Mouse (Mus musculus) CH12F3 (cell line): ENCODE measurements around the gene Large2.

Source experiments
- in situ Hi-C: fragments of 300-500 bp; cut with MboI; formaldehyde crosslinking; loops from 2 replicates; pipeline ENCODE4 v1.14.3; 2020; ENCODE audit warnings: low sequenced_read_pairs

Gene Large2

GRCm38 (mm10) chr2:92391116-92391515 lies 16.4 kb upstream of the Large2 start:
- in situ Hi-C loops = no loop called here

- in situ Hi-C loops = no loop called here
These were observed 15.7 kb upstream of the Large2 start for GRCm38 (mm10) chr2:92390206-92390930.

DNA sequence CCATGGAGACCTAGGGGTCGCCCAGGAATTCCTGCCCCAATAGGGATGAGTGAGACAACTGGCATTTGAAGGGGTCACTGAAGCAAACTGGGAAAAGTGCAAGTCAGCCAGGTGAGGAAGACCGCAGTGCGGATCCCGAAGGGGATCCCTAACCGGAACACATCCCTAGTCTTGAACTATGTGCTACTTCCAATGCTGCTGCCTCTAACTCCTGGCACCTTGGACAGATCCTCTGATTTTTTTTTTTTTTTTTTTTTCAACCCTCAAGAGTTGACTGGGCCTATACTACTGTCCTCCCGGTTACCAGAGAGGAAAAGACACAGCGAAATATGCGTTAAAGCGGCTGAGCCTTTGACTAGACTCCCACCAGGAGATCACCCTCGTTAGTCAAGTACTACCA lies 15.0 kb upstream of the Large2 start:
- in situ Hi-C loops = no loop called here

DNA sequence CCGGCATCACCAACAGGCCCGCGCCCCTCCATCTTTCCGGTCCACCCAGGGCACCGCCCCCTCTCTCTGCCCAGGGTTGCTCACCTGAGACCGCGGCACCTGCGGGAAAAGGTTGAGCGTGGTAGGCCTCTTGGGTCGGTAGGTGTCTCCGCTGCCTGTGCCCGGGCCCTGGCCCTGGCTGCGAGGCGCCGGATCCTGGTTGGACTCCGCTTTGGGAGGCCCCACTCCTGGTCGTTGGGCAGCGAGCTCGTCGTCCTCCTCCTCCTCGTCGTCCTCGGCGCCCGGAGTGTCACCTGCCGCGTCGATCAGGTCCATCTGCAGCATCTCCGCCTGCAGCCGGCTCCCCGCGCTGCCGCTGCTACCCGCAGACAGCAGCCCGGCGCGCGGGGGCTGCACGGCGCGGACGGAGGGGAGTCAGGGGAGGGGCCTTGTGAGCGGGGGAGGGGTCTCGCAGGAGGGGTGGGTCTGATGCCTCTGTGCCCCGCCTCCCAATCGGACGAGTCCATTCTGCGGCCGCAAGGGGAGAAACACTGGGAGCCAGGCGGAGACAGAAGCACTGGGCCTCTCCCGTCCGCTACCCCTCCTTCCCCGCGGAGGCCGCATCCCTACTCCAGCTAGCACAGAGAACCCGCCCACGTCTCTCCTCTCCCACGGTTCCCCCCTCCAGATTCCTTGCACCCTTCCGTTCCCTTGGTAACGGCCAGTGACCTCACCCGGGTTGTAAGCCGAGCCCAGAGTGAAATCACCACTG lies 14.4 kb upstream of the Large2 start:
- in situ Hi-C loops = no loop called here

DNA sequence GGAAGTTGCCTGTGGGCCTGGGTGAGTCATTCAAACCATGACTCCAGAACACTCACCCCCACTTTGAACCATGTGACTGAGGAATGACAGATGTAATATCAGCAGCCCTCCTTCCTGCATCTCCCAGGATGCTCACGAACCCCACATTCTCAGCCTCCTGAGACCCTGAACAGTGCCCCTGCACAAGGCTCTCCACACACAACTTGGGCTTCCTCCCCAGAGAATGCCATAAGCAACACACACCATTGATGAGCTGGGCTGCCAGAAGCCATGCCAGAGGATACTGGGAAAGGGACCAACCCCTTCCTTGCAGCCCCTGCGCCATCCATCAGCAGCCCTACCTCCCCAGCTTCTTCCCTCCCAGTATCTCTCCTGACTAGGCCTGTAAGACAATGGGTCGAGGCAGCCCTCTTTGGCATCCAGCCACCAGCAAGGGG lies 13.4 kb upstream of the Large2 start:
- in situ Hi-C loops = no loop called here

GRCm38 (mm10) chr2:92387646-92388045 lies 13.0 kb upstream of the Large2 start:
- in situ Hi-C loops = no loop called here

DNA sequence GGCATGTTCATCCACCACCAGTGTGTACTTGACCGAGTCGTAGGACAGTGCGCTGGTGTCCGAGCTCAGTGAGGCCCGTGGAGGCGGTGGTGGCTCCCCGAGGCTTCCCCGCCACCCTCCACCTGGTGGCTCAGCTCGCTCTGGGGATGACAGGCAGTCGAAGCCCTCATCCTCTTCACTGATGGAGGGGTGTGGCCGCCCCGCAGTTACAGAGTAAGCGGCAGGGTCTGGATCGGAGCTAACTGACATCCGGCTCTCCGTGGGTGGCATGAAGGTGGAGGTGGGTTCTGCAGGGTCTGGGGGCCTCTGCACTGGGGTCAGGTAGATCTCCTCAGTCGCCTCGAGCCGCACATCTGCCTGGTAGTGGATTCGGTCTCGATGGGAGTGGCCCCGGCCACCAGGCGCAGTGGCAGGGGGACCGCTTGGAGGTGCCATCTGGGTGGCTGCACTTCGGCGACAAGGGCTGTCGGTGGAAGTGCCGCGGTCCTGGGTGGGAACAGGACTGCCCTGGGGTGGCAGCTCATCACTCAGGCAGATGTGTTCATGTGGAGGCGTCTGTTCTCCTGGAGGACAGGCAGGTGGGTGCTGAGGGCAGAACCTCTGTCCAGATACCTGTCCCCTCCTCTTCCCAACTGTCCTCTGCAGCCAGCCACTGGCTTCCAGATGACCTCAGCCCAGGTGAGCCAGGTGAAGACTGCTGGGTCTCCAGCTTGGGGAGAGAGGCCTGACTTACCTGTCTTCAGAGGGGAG lies 12.3 kb upstream of the Large2 start:
- in situ Hi-C loops = no loop called here

- in situ Hi-C loops = no loop called here
These were observed 10.7 kb upstream of the Large2 start for GRCm38 (mm10) chr2:92385113-92386051.

GRCm38 (mm10) chr2:92384101-92384500 lies 9.4 kb upstream of the Large2 start:
- in situ Hi-C loops = no loop called here

DNA sequence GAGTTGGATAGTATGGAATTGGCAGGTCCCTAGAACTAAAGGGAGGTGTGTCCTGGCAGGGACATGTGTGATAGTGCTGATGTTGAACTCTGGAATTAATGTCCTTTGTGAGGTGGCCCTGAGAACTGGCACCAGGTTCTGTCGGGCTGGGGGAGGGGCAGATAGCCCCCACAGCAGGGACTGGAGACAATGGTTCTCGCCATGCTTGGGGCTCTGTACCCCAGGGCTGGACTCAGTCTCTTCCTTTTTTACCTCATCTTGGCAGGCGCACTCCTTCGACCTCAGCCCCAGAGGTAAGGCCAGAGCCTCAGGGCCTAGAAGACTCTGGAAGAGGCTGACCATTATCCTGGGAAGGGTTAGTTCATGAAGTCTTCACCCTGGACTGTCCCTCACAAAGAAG lies 8.1 kb upstream of the Large2 start:
- in situ Hi-C loops = no loop called here

DNA sequence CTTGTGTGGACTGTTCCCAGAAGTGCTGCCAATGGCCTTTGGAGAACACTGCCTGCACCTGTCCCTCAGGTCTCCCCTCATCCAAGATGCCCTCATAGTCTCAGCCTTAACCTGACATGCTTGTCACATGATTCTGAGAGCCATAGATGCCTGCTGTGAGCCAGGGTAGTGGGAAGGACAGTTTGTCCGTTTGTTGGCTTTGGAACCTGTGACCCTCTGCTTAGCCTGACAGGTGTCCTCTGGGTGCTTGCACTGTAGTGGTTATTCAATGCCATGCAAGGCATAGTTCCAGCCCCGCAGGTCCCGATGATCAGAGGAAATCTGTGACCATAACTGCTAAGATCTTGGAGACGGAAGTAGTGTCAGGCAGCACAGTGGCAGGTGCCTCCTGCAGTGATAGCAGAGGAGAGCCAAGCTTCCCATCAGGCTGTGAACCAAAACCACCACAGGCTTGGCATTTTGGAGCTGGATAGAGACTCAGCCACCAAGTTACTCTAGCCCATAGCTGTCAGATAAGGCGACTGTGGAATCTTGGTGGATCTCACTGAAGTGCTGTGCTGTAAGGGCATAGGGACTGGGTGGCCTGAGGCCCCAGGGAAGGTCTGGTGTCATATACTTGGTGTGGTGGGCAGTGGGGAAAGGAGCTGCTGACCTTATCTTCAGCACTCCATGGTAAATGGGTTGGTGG lies 7.4 kb upstream of the Large2 start, which contains the start of gene 1700029I15Rik:
Gene 1700029I15Rik, plus strand, starts transcription at position 638 of the 688 bp plus-strand sequence.
- in situ Hi-C loops = no loop called here

DNA sequence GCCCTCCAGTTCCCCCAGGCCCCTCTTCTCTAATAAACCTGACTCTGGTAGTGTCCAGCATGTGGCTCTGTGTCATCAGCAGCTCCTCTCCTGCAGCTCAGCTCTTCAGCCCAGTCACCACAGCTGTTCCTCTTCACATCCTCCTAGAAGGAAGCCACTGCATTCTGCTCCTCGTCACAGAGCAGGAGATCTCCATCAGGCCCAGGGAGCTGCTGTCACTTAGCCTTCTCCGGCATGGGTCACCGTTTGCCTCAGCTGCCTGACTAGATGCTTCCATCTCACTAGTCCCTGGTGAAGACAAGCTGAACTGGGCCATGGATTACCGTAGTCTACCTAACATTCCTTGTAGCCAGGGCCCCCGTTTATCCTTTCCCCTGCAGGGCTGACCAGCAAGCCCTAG lies 6.5 kb upstream of the Large2 start:
- in situ Hi-C loops = no loop called here

DNA sequence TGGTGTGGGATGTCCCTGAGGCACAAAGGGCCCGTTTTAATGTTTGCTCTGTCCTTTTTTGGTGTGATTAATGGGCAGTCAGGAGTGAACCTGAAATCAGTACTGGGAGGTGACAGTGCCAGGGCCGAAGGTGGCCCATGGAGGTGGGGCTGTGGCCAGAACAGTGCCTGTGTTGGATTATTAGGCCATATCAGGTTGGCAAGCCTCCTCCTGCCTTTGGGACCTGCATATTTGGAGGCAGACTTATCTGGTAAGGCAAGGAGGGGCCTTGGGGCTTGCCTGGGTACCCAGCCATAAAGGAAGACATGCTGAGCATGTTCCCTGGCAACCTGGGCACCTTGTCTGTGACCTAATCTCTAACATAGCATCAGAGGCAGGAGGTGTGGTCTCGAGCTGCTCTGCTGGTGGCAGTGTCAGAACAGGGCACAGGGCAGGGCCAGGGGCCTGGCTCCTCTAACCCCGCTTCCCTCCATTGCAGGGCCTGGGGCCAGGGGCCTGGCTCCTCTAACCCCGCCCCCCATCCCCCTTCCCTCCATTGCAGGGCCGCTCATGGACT lies 5.9 kb upstream of the Large2 start:
- in situ Hi-C loops = no loop called here

DNA sequence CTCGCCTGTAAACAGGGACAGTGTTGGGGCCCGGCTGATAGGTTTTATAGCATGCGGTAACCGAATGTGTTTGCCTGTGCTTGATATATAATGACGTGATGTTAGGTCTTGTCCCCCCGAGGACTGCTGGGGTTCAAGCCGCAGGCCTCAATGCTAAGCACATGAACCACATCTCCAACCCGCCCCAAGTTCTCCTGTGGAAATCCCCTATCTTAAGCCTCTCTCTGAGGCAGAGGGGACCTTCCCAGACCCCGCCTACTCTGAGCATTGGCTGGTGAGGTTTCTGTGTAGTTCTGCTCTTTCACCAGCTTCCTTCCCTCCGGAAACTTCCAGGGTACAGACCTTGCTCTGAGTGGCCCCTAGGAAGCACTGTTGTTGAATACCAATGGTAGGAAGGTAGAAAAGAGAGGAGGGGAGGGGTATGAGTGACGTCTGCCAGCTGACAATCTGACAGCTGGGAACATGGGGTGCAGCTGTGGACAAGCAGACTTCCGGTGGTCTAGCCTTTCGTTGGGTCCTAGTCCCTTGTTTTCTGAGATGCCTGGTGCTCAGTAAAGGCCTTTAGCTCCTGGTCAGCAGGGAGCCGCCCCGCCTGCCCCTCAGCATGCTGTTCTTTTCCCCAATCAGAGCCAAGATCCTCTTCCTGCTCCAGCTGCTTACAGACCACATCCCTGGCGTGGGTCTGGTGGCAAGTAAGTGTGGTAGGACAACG lies 5.3 kb upstream of the Large2 start:
- in situ Hi-C loops = no loop called here

DNA sequence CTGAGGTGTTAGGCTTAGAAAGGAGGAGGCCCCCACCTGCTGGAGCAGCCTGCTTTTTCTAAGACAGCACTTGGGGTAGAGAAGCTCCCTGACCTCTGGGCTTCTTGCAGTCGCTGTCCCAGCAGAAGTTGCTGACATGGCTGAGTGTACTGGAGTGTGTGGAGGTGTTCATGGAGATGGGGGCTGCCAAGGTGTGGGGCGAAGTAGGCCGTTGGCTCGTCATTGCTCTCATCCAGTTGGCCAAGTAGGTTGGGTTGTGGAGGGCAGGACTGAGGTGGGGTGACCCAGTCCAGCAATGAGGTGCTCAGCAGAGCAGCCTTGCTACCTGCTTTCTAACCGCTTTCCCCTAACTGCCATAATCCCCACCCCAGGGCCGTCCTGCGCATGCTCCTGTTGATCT lies 2.7 kb upstream of the Large2 start:
- in situ Hi-C loops = no loop called here

- in situ Hi-C loops = no loop called here
These were observed 1.6 kb upstream of the Large2 start for GRCm38 (mm10) chr2:92376300-92376699.

DNA sequence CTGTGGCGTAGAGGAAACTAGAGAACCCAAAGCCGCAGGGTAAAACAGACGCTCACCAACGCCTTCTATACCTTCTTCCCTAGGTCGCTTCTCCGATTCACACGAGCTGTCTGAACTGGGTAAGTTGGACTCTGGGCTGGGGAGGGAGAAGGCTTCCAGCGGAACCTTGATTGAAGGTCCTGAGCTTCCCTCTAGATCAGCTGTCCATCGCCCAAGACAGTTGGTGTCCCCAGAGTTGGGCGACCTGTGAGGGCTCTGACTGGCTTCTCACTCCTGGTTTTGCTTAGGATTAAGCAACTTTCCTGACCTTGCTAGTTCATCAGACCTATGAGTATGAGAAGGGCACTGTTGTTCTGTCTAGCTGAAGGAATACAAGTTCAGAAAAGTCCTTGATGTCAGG lies 1.1 kb upstream of the Large2 start:
- in situ Hi-C loops = no loop called here

GRCm38 (mm10) chr2:92375099-92375623 lies 492 bp upstream of the Large2 start:
- in situ Hi-C loops = no loop called here

DNA sequence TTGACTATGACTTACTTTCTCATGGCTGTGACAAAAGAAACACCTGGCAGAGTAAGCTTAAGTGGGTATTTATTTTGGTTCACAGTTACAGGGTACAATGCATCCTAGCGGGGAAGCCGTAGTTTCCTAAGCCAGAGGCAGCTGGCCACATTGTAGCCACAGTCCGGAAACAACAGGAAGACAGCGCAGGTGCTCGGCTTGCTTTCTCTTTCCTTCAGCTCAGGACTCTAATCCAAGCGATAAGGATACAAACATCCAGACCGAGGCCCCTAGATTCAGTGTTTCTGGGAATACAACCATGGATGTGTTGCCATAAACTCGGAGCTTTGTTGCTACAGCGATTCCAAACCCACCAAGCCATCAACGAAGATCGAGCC lies 1.2 kb downstream of the Large2 start:
- in situ Hi-C loops = no loop called here
